Mouse (Mus musculus) liver (tissue): ENCODE data around the gene Bpifa6.

Experiments
- DNase-seq: peaks from one replicate; pipeline ENCODE4 v3.0.0-alpha.2; 2020; ENCODE audit warnings: mixed read lengths

Gene Bpifa6

DNA sequence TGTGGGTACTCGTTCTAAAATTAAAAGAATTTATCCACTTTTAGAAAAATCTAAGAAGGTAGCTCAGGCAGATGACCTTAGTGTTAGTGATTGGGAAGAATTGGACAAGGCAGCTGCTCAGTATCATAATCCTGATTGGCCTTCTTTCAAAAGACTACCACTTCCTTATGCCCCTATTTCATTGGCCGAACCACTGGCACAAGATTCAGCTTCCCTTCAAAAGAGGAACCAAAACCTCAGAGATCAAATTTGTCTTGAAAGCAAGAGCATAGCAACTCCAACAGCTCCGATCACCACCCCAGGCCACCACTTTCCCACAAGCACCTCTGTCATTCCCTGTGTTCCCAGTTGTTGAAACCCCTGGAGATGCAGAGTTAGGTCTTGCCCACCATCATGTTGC, 70.0 kb downstream of the Bpifa6 start:
- DNase-seq: no peak
